Mouse (Mus musculus) hindbrain, embryonic 11.5 days (tissue): ENCODE data around the gene Defb35. TPM values are rescaled to one million over a fixed set of nuclear protein-coding genes. Genes with fewer than 3 reads are reported as not detected.
A peak's percentile ranks its signal among the peaks of the same experiment; 100 is the strongest.

Experiments
- ATAC-seq: fragments of 200-750 bp; cut with Nextera tagmentation; 2 replicates; pipeline ENCODE4 v1.8.0; 2017; ENCODE audit warnings: mild to moderate bottlenecking, moderate TSS enrichment, moderate library complexity; ENCODE audit not compliant: low FRiP score
- DNase-seq: peaks from one replicate; pipeline ENCODE4 v3.0.0-alpha.2; 2015; ENCODE audit warnings: low spot score
- H3K27ac ChIP-seq: fragments of 300-500 bp; sonication (generic); 2 replicates; pipeline ENCODE4 v1.5.1; 2014; ENCODE audit warnings: mild to moderate bottlenecking, low read depth, low read length
- H3K27me3 ChIP-seq: fragments of 300-500 bp; sonication (generic); 2 replicates; pipeline ENCODE4 v1.6.1; 2014; ENCODE audit warnings: mild to moderate bottlenecking, low read length, moderate library complexity, mixed read lengths; ENCODE audit not compliant: control insufficient read depth, insufficient read depth
- H3K36me3 ChIP-seq: fragments of 300-500 bp; sonication (generic); 2 replicates; pipeline ENCODE4 v1.6.1; 2014; ENCODE audit warnings: mild to moderate bottlenecking, low read length, moderate library complexity, mixed read lengths; ENCODE audit not compliant: control insufficient read depth, insufficient read depth
- H3K4me1 ChIP-seq: fragments of 300-500 bp; sonication (generic); replicated peaks from 2 replicates; pipeline ENCODE4 v1.6.1; 2014; ENCODE audit warnings: low read length, mixed read lengths; ENCODE audit not compliant: control insufficient read depth, insufficient read depth
- H3K4me2 ChIP-seq: fragments of 300-500 bp; sonication (generic); replicated peaks from 2 replicates; pipeline ENCODE4 v1.6.1; 2014; ENCODE audit warnings: mild to moderate bottlenecking, low read depth, low read length
- H3K4me3 ChIP-seq: fragments of 300-500 bp; sonication (generic); 2 replicates; pipeline ENCODE4 v1.5.1; 2014; ENCODE audit warnings: low read depth, low read length
- H3K9ac ChIP-seq: fragments of 300-500 bp; sonication (generic); 2 replicates; pipeline ENCODE4 v1.6.1; 2014; ENCODE audit warnings: low read depth, low read length
- H3K9me3 ChIP-seq: fragments of 300-500 bp; sonication (generic); 2 replicates; pipeline ENCODE4 v1.6.1; 2016; ENCODE audit warnings: low read length; ENCODE audit not compliant: control insufficient read depth
- WGBS: fragments of 180-500 bp; shearing (Covaris S2); extraction: QIAGEN DNeasy Blood & Tissue Kit; methylation state at CpG from one replicate; pipeline ENCODE4 v1.1.7; 2014; 5-methylcytosine and 5-hydroxymethylcytosine counted together
- polyA plus RNA-seq: library from polyadenylated mRNA; unstranded; fragments of >200 nt; fragmentation: Nextera tagmentation; extraction: Ambion mirVana; gene quantifications from 2 replicates; pipeline ENCODE4 v1.2.1, GENCODE M21; 2014

The Defb35 gene
- polyA plus RNA-seq, 1 experiment from 2014 or later = not detected

- Histone ChIP-seq H3K27me3 (no peaks in the 10 kb centered on the region), H3K4me2 (no peak overlapping the region), H3K4me1 (no peaks in the 10 kb centered on the region), H3K9ac (no peak overlapping the region), H3K27ac (no peak overlapping the region), H3K36me3 (no peaks in the 10 kb centered on the region), H3K4me3 (no peak overlapping the region), H3K9me3 (no peaks in the 10 kb centered on the region)
- ATAC-seq (no peak), DNase-seq (peak; percentile 71)
- 5% methylated on average over 9 of the region's 9 CpGs for WGBS
Measured at GRCm38 (mm10) chr8:21955321-21955720, 17.2 kb downstream of the Defb35 start.

- no peak overlapping the region for H3K9ac ChIP-seq
- H3K4me3 ChIP-seq = no peak overlapping the region
- no peaks in the 10 kb centered on the region for H3K9me3 ChIP-seq
- H3K36me3 ChIP-seq = no peaks in the 10 kb centered on the region
- no peak for DNase-seq
- no peak for ATAC-seq
- WGBS = 80% methylated on average over 3 of the region's 3 CpGs
- no peak overlapping the region for H3K4me2 ChIP-seq
- no peak overlapping the region for H3K27ac ChIP-seq
- H3K27me3 ChIP-seq = no peaks in the 10 kb centered on the region
- no peaks in the 10 kb centered on the region for H3K4me1 ChIP-seq
Measured at GRCm38 (mm10) chr8:21956336-21956735, 18.2 kb downstream of the Defb35 start.

DNA sequence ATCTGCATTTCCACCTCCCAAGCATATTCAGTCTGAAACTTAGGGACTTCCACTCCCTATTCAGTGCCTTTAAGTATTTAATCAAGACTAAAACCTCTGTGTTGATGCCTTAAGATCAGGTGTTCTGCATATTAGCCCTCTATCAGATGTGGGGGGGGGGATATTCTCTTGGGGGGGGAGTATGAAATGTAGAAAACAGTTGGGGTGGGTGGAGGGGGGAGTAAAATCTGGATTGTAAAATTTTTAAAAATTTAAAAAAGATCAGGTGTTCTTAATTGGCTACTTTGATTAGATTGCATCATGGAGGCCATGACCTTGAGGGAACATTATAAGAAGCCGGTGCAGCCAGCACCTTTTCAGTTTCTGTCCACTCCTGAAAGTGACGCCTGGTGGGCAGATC lies 20.3 kb downstream of the Defb35 start, which contains the start of gene Fam90a1a:
Gene Fam90a1a (plus strand): TSS at position 301 of the 400 bp plus-strand sequence.
- Histone ChIP-seq H3K9ac (no peak within 1 kb of the TSS), H3K27ac (no peak within 1 kb of the TSS), H3K9me3 (no peaks in the 10 kb centered on the region), H3K4me1 (no peaks in the 10 kb centered on the region), H3K4me2 (no peak within 1 kb of the TSS), H3K36me3 (no peaks in the 10 kb centered on the region), H3K4me3 (no peak within 1 kb of the TSS), H3K27me3 (no peaks in the 10 kb centered on the region)
- 100% methylated on average over 2 of the region's 2 CpGs for WGBS
- DNase-seq (no peak), ATAC-seq (no peak)

GRCm38 (mm10) chr8:21966646-21967045 lies 28.5 kb downstream of the Defb35 start:
- no peak for ATAC-seq

DNA sequence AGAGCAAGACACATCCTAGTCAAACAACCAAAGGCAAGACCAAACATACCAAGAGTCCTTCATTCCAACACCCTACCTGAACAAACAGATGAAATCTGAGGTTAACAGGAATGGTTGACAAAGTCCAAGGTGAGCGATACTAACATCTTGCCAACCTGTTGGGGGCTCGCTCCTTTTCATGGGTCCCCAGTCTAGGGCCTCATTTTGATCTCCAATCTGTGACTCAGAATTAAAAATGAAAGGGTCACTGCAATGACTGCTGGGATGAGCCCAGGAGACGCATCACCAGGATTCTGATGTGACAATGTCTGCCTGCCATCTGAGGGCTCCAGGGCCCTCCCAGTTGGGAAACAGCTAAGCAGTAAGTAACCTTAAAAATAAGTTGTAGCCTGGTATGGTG lies 31.3 kb downstream of the Defb35 start, which contains the start of gene Ccdc70:
Gene Ccdc70 (plus strand): TSS at position 301 of the 400 bp plus-strand sequence.
- Histone ChIP-seq H3K4me3 (no peak within 1 kb of the TSS), H3K27ac (no peak within 1 kb of the TSS), H3K4me1 (no peaks in the 10 kb centered on the region), H3K36me3 (no peaks in the 10 kb centered on the region), H3K27me3 (no peaks in the 10 kb centered on the region), H3K9me3 (no peaks in the 10 kb centered on the region), H3K4me2 (no peak within 1 kb of the TSS), H3K9ac (no peak within 1 kb of the TSS)
- 88% methylated on average over 3 of the region's 3 CpGs for WGBS
- no peak for ATAC-seq
- no peak for DNase-seq

More at GRCm38 (mm10) chr8:21966646-21967045, 28.5 kb downstream of the Defb35 start:
- WGBS = 82% methylated on average over 1 of the region's 1 CpGs
- no peak overlapping the region for H3K27ac ChIP-seq
- H3K4me2 ChIP-seq = no peak overlapping the region
- no peaks in the 10 kb centered on the region for H3K36me3 ChIP-seq
- H3K27me3 ChIP-seq = no peaks in the 10 kb centered on the region
- H3K9me3 ChIP-seq = no peaks in the 10 kb centered on the region
- no peak for DNase-seq
- H3K4me1 ChIP-seq = no peaks in the 10 kb centered on the region
- no peak overlapping the region for H3K4me3 ChIP-seq
- H3K9ac ChIP-seq = no peak overlapping the region

DNA sequence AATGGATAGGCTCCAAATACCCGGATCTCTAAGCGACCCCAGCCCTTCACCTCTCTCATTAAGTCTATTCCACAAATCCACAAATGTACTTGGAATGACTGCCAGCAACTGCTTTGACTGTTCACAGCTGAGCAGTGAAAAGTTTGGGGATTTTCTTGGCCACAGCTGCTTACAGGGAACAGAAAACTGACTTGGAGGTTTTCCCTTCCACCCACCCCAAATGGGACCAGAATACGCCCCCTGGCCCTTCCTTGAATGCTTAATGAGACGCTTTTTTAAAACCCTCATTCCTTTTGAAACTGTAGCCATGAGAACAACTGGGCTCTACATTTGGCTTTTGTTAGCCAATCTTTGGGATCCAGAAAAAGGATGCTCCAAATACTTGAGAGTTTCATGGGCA lies 40.0 kb downstream of the Defb35 start:
- Histone ChIP-seq H3K27me3 (no peaks in the 10 kb centered on the region), H3K36me3 (no peaks in the 10 kb centered on the region), H3K4me2 (no peak overlapping the region), H3K4me3 (no peak overlapping the region), H3K27ac (no peak overlapping the region), H3K4me1 (no peaks in the 10 kb centered on the region), H3K9ac (no peak overlapping the region), H3K9me3 (no peaks in the 10 kb centered on the region)
- ATAC-seq = no peak
- WGBS = 71% methylated on average over 4 of the region's 4 CpGs
- DNase-seq = no peak

GRCm38 (mm10) chr8:21981664-21982337 lies 43.6 kb downstream of the Defb35 start:
- no peak overlapping the region for H3K9ac ChIP-seq
- no peak overlapping the region for H3K4me3 ChIP-seq
- H3K4me2 ChIP-seq = no peak overlapping the region
- no peaks in the 10 kb centered on the region for H3K27me3 ChIP-seq
- WGBS = 63% methylated on average over 8 of the region's 8 CpGs
- no peaks in the 10 kb centered on the region for H3K36me3 ChIP-seq
- peak; percentile 24 for DNase-seq
- no peaks in the 10 kb centered on the region for H3K9me3 ChIP-seq
- peak; percentile 49 for ATAC-seq
- no peak overlapping the region for H3K27ac ChIP-seq
- no peaks in the 10 kb centered on the region for H3K4me1 ChIP-seq

Other genes with a start within 250 kb of the Defb35 start
- not detected in 2 replicates for gene AY761184, start 234.7 kb upstream of the Defb35 start, polyA plus RNA-seq
- not detected in 2 replicates for gene Defa24, start 203.9 kb upstream of the Defb35 start, polyA plus RNA-seq
- gene Defb50, start 114.8 kb upstream of the Defb35 start, polyA plus RNA-seq = not detected in 2 replicates
- 0.67 TPM in 1 of 2 replicates, not detected in the other for gene Defb2, start 98.4 kb upstream of the Defb35 start, polyA plus RNA-seq
- gene Defb10, start 79.5 kb upstream of the Defb35 start, polyA plus RNA-seq = 0.91 and 1.5 TPM in 2 replicates
- gene Defb9, start 52.9 kb upstream of the Defb35 start, polyA plus RNA-seq = not detected in 2 replicates
- 7.8 and 9.1 TPM in 2 replicates for gene Defb11, start 31.9 kb upstream of the Defb35 start, polyA plus RNA-seq
- not detected in 2 replicates for gene Defb15, start 5.6 kb upstream of the Defb35 start, polyA plus RNA-seq
- not detected in 2 replicates for gene Defb13, start 8.4 kb downstream of the Defb35 start, polyA plus RNA-seq
- gene Fam90a1a, start 20.4 kb downstream of the Defb35 start, polyA plus RNA-seq = not detected in 2 replicates
- not detected in 2 replicates for gene Ccdc70, start 31.4 kb downstream of the Defb35 start, polyA plus RNA-seq
- 1.3 and 1.9 TPM in 2 replicates for gene Atp7b, start 122.0 kb downstream of the Defb35 start, polyA plus RNA-seq
- 32.3 and 34.1 TPM in 2 replicates for gene Alg11, start 122.4 kb downstream of the Defb35 start, polyA plus RNA-seq
- 0.77 and 0.91 TPM in 2 replicates for gene Nek5, start 186.7 kb downstream of the Defb35 start, polyA plus RNA-seq
- gene Nek3, start 228.1 kb downstream of the Defb35 start, polyA plus RNA-seq = 10.2 and 10.5 TPM in 2 replicates
- 52.1 and 58.7 TPM in 2 replicates for gene Ckap2, start 247.5 kb downstream of the Defb35 start, polyA plus RNA-seq